Mouse (Mus musculus) spleen, postnatal 14 days (tissue): ENCODE measurements around the gene Dct.

Experiments
- DNase-seq, 2 experiments: peaks; one replicate each; pipeline ENCODE4 v3.0.0; 2021 to 2022; ENCODE audit warnings: low spot score in 2 of 2

The Dct gene

GRCm38 (mm10) chr14:118042963-118043362 is 9.1 kb downstream of the Dct start:
- DNase-seq = no peak

- DNase-seq = no peak
Observed at GRCm38 (mm10) chr14:118042066-118042762, 9.8 kb downstream of the Dct start.

GRCm38 (mm10) chr14:118040550-118041250 is 11.3 kb downstream of the Dct start:
- DNase-seq = no peak

- DNase-seq = no peak
Observed at GRCm38 (mm10) chr14:118039074-118039473, 13.0 kb downstream of the Dct start.

GRCm38 (mm10) chr14:118027564-118027963 is 24.5 kb downstream of the Dct start:
- DNase-seq = no peak

GRCm38 (mm10) chr14:118021867-118022543 is 30.0 kb downstream of the Dct start:
- DNase-seq = no peak

GRCm38 (mm10) chr14:118019314-118019713 is 32.7 kb downstream of the Dct start:
- DNase-seq = no peak

GRCm38 (mm10) chr14:118013237-118013636 is 38.8 kb downstream of the Dct start:
- no peak for DNase-seq

- no peak for DNase-seq
Observed at GRCm38 (mm10) chr14:118009541-118009940, 42.5 kb downstream of the Dct start.

GRCm38 (mm10) chr14:118005697-118006096 is 46.3 kb downstream of the Dct start:
- DNase-seq = no peak

GRCm38 (mm10) chr14:118004434-118004833 is 47.6 kb downstream of the Dct start:
- no peak for DNase-seq

GRCm38 (mm10) chr14:117993845-117994244 is 58.2 kb downstream of the Dct start:
- DNase-seq = no peak

GRCm38 (mm10) chr14:117992600-117993256 is 59.3 kb downstream of the Dct start:
- no peak for DNase-seq

GRCm38 (mm10) chr14:117990203-117990602 is 61.8 kb downstream of the Dct start:
- DNase-seq = no peak

GRCm38 (mm10) chr14:117988444-117988843 is 63.6 kb downstream of the Dct start:
- no peak for DNase-seq

GRCm38 (mm10) chr14:117981532-117981931 is 70.5 kb downstream of the Dct start:
- DNase-seq = no peak

- DNase-seq = no peak
Observed at GRCm38 (mm10) chr14:117972576-117972975, 79.5 kb downstream of the Dct start.
